Mouse (Mus musculus): ENCODE data around the gene Map7d1. TPM values are rescaled to one million over a fixed set of nuclear protein-coding genes. Genes with fewer than 3 reads are reported as not detected.

Map7d1 gene
- polyA plus RNA-seq, 1 experiment from 2014 or later = 83.5 TPM

DNA sequence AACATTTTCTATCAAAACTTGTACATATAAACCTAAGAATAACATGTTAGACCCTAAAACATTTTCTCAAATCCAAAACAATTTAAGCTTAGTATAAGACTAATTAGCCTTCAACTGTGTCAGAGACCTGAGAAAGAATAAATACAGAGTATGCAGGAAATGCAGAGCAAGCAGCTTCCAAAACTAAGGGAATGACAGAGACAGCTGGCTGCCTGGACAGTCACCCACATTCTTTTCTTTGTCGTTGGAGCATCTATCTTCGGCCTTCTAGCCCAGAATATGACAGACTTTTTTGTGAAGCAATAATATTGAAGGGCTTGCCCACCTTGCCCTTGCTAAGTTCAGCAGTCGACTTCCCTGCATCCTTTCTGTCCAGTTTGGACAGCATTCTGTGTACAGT lies 13.1 kb upstream of the Map7d1 start:
- Histone ChIP-seq H3K9ac (replicated peaks) (no peak overlapping the region), H3K27me3 (no peaks in the 10 kb centered on the region), H3K4me1 (replicated peaks) (no peaks in the 10 kb centered on the region), H3K4me3 (replicated peaks) (no peak overlapping the region), H3K4me2 (no peak overlapping the region), H3K27ac (no peak overlapping the region), H3K36me3 (peaks cover 30% of the 10 kb centered on the region), H3K9me3 (no peaks in the 10 kb centered on the region)
- no peak for ATAC-seq (ENCODE audit: insufficient number of reproducible peaks, insufficient read depth, low FRiP score, low TSS enrichment, low read depth)
- 84% methylated on average over 3 of the region's 3 CpGs for WGBS

DNA sequence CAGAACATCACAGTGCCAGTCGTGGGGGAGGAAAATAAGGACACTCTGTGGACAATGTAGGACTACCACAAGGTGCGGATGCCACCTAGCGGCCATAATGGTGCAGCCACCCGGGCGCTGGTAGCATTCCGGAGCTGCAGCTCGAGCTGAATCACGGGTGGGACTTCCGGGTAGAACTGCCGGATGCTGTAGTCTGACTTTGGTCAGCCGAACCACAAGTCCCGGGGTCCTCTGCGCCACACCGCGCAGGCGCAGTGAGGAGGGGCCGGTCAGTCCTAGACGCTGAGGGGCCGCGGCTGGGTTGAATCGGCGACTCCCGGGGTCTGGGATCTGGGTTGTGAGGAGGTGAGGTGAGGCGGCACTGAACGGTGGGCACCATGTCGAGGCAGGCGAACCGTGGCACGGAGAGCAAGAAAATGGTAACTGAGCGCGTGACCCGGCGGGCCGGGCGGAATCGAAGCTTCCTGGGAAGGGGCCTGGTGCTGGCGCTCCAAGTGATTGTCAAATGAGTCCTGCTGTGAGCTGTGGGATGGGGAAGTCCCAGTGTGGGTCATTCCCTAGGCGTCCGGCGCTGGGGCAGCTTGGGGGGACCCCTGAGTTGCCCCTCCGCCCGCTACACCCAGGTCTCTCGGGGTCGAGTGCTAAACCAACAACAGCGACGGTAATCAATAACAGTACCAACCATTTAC lies 6.1 kb upstream of the Map7d1 start, which contains the start of gene Trappc3:
TSS of gene Trappc3 (plus strand) at position 207 of the 689 bp plus-strand sequence.
- Histone ChIP-seq H3K27me3 (no peaks in the 10 kb centered on the region), H3K27ac (peak within 1 kb of the TSS; percentile 94), H3K4me3 (replicated peaks) (peak within 1 kb of the TSS; percentile 74), H3K9me3 (no peaks in the 10 kb centered on the region), H3K9ac (replicated peaks) (peak within 1 kb of the TSS; percentile 77), H3K4me1 (replicated peaks) (peaks cover 54% of the 10 kb centered on the region), H3K36me3 (peaks cover 5% of the 10 kb centered on the region; the same call in 1 of the 2 replicates), H3K4me2 (peak within 1 kb of the TSS; percentile 85)
- under 1% methylated on average over 46 of the region's 46 CpGs for WGBS
- ATAC-seq (ENCODE audit: insufficient number of reproducible peaks, insufficient read depth, low FRiP score, low TSS enrichment, low read depth) = peak; percentile 93

- peaks cover 5% of the 10 kb centered on the region; the same call in 1 of the 2 replicates for H3K36me3 ChIP-seq
- no peak for ATAC-seq (ENCODE audit: insufficient number of reproducible peaks, insufficient read depth, low FRiP score, low TSS enrichment, low read depth)
- H3K27ac ChIP-seq = peak overlapping the region; percentile 94
- H3K9ac ChIP-seq (replicated peaks) = no peak overlapping the region
- WGBS = 51% methylated on average over 7 of the region's 7 CpGs
- H3K4me2 ChIP-seq = 0 out of 2 replicates have a peak overlapping the region, but pooled peaks have one; percentile 52
- H3K4me1 ChIP-seq (replicated peaks) = peaks cover 58% of the 10 kb centered on the region
- H3K4me3 ChIP-seq (replicated peaks) = peak overlapping the region; percentile 74; the same call in 1 of the 2 replicates
- no peaks in the 10 kb centered on the region for H3K27me3 ChIP-seq
- no peaks in the 10 kb centered on the region for H3K9me3 ChIP-seq
Observed at GRCm38 (mm10) chr4:126261675-126262074, 5.5 kb upstream of the Map7d1 start.

DNA sequence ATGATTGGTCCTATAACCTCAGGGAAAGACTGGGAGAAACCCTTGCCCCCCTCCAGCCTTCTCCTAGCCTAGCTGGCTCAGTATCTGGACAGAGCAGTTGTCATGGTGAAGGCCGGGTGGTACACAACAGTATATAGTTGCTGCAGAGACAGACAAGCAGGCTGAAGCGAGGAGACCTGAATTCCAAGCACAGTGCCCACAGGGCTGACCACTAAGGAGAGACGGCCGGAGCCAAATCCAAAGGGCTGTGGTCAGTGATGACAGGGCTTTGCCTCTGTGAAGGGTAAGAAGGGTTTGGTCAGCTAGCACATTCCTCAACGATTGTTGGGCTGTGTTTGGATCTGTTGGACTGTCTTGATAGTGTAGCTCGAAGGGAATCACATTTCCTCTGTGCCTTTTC lies 5.1 kb upstream of the Map7d1 start:
- Histone ChIP-seq H3K4me1 (replicated peaks) (peaks cover 58% of the 10 kb centered on the region), H3K27me3 (no peaks in the 10 kb centered on the region), H3K36me3 (peaks cover 5% of the 10 kb centered on the region; the same call in 1 of the 2 replicates), H3K4me2 (peak overlapping the region; percentile 52), H3K9me3 (no peaks in the 10 kb centered on the region), H3K27ac (peak overlapping the region; percentile 94), H3K4me3 (replicated peaks) (0 out of 2 replicates have a peak overlapping the region, but pooled peaks have one; percentile 7), H3K9ac (replicated peaks) (peak overlapping the region; percentile 31; the same call in 1 of the 2 replicates)
- no peak for ATAC-seq (ENCODE audit: insufficient number of reproducible peaks, insufficient read depth, low FRiP score, low TSS enrichment, low read depth)
- 79% methylated on average over 6 of the region's 6 CpGs for WGBS

GRCm38 (mm10) chr4:126260520-126261201 lies 4.5 kb upstream of the Map7d1 start:
- peak overlapping the region; percentile 31; the same call in 1 of the 2 replicates for H3K9ac ChIP-seq (replicated peaks)

DNA sequence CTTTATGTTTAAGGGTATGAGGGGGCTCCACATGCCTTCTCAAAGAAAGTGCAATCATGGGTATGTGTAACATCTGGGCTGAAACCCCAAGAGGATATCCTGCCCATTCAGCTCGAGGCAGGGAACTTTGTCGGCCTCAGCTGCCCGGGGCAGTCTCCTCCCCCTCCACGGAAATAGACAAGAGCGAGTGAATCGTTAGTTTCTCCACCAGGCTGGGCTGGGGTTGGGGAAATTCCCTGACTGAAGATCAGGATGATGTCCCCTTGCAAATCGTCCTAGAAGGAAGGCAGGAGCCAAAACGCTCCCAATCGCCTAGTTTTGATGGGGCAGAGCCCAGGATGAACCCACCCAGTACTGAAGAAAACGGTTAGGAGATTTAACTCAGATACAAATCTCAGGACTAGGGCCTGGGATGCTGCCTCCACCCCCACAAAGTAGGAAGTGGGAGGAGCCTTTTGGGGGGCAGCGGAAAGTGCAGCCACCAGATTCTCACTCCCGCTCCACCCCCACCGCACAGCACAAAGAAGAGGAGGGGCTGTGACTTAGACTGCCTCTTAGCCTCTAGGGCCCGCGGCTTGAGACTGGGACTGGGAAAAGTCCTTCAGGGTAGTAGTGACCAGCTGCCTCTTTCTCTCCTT lies 3.5 kb upstream of the Map7d1 start:
- Histone ChIP-seq H3K9ac (replicated peaks) (peak overlapping the region; percentile 44), H3K9me3 (no peaks in the 10 kb centered on the region), H3K36me3 (no peaks in the 10 kb centered on the region; the same call in 1 of the 2 replicates), H3K4me1 (replicated peaks) (peaks cover 61% of the 10 kb centered on the region), H3K27ac (peak overlapping the region; percentile 94), H3K4me2 (peak overlapping the region; percentile 52), H3K4me3 (replicated peaks) (peak overlapping the region; percentile 18; the same call in 1 of the 2 replicates), H3K27me3 (no peaks in the 10 kb centered on the region)
- no peak for ATAC-seq (ENCODE audit: insufficient number of reproducible peaks, insufficient read depth, low FRiP score, low TSS enrichment, low read depth)
- under 1% methylated on average over 15 of the region's 15 CpGs for WGBS

More at GRCm38 (mm10) chr4:126260520-126261201, 4.5 kb upstream of the Map7d1 start:
- WGBS = 4% methylated on average over 10 of the region's 10 CpGs
- Histone ChIP-seq H3K4me2 (peak overlapping the region; percentile 52), H3K4me3 (replicated peaks) (0 out of 2 replicates have a peak overlapping the region, but pooled peaks have one; percentile 7), H3K4me1 (replicated peaks) (peaks cover 58% of the 10 kb centered on the region), H3K36me3 (peaks cover 5% of the 10 kb centered on the region; the same call in 1 of the 2 replicates), H3K27me3 (no peaks in the 10 kb centered on the region), H3K27ac (peak overlapping the region; percentile 94), H3K9me3 (no peaks in the 10 kb centered on the region)
- ATAC-seq (ENCODE audit: insufficient number of reproducible peaks, insufficient read depth, low FRiP score, low TSS enrichment, low read depth) = no peak

DNA sequence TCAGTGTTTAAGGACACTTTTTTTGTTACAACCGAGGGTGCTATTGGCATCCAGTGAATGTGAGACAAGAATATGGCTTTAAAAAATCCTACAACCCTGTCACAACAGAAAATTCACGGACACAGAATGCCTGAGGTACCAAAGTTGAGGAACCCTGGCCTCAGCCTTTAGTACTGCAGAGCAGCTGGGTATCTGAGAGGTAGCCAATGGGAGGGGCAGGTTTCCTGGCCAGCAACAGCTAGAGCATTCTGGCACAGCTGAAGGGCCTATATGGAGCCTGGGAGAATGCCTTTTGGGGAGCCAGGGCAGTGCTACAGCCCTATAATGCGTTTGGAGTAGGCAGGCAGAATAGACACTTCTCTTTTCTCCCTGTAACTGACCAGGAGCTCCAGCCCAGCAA lies 2.9 kb upstream of the Map7d1 start:
- Histone ChIP-seq H3K4me3 (replicated peaks) (peak overlapping the region; percentile 18; the same call in 1 of the 2 replicates), H3K36me3 (no peaks in the 10 kb centered on the region; the same call in 1 of the 2 replicates), H3K4me2 (peak overlapping the region; percentile 52), H3K27ac (peak overlapping the region; percentile 94), H3K27me3 (no peaks in the 10 kb centered on the region), H3K9me3 (no peaks in the 10 kb centered on the region), H3K4me1 (replicated peaks) (peaks cover 67% of the 10 kb centered on the region), H3K9ac (replicated peaks) (no peak overlapping the region; the same call in 1 of the 2 replicates)
- ATAC-seq (ENCODE audit: insufficient number of reproducible peaks, insufficient read depth, low FRiP score, low TSS enrichment, low read depth) = no peak
- WGBS = 26% methylated on average over 3 of the region's 3 CpGs

DNA sequence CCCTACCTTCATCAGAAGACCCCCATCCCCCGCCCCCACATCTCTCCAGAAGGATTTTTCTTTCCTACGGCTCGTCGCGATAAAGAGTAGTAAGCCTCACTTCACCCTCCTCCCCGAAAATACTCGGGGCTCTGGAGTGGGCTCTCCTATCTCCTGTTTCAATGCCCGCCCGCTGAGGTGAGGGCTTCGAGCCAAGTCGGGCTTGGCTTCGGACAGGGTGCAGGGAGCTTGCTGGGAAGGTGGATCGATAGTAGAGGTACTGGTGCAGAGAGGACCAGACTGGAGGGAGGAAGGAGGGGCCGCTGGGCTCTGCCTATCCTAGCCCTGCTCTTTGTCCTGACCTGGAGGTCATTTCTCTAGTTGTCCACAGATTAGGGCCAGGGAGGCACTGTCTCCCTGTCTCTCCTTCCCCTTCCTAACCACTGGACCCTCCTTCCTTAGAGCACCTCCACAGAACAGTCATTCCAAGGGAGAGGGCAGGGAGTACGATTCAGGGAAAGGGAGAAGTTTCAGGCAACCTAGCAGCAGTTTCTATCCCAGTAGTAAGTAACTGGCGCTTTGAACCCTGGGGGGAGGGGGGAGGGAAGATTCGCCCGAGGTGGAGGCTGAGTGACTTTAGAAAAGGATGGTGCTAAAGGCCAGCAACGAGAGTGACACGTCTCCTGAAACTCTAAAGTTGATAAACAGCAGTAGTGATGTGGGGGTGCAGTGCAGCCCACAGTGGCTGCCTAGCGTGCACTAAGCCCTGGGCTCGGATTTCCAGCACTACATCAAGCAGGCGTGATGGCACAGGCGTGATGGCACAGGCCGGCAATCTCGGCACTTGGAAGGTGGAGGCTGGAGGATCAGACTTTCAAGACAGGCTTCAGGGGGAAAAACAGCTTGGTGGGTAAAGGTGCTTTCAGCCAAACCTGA lies 1.1 kb upstream of the Map7d1 start:
- peak overlapping the region; percentile 100 for H3K4me3 ChIP-seq (replicated peaks)

DNA sequence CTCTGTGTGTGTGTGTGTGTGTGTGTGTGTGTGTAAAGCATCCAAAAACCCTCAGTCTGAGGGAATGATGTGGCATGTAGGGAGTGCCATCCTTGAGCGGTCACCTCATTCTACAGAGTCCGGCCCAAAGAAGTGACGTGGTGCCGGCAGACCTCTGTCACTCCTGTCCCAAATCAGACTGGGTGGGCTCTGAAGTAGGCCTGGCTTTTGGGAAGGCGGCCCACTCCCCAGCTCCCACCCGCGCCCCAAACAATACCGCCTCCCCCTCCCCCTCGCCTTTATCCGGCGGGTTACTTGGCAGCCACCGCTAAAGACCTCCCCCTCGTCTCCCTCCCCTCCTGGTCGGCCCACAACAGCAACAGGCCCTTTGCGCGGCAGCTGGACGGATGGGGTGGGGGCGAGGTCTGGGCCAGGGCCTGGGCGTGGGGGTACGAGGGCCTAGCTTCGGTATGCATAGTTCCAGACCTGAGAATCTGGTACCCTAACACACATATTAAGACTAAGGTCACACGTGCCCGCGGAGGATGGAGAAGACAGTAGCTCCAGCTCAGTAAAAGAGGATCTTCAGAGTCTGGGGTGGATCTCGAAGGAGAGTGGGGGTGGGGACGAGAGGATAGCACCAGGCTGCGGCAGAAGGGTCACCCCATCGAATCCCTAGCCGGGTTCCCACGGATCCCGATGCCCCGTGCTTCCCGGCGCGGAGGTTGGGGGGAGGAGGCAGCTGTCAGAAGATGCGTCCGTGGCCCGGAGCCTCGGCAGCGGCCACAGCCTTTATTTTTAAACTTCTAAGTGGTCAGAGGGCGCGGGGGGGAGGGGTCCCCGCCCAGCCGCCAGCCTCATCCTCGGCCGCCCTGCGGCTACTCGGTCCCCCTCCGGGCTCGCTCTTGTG lies 786 bp downstream of the Map7d1 start:
- WGBS = under 1% methylated on average over 50 of the region's 50 CpGs

More for the DNA sequence above, 1.1 kb upstream of the Map7d1 start:
- Histone ChIP-seq H3K9ac (replicated peaks) (peak overlapping the region; percentile 98), H3K27ac (peak overlapping the region; percentile 95), H3K36me3 (peaks cover 5% of the 10 kb centered on the region; the same call in 1 of the 2 replicates), H3K4me1 (replicated peaks) (peaks cover 74% of the 10 kb centered on the region), H3K9me3 (no peaks in the 10 kb centered on the region), H3K27me3 (no peaks in the 10 kb centered on the region), H3K4me2 (peak overlapping the region; percentile 96)
- 3% methylated on average over 26 of the region's 26 CpGs for WGBS
- no peak for ATAC-seq (ENCODE audit: insufficient number of reproducible peaks, insufficient read depth, low FRiP score, low TSS enrichment, low read depth)

More for the DNA sequence above, 786 bp downstream of the Map7d1 start:
- peak overlapping the region; percentile 98 for H3K9ac ChIP-seq (replicated peaks)
- peak overlapping the region; percentile 95 for H3K27ac ChIP-seq
- H3K4me1 ChIP-seq (replicated peaks) = peaks cover 76% of the 10 kb centered on the region
- no peaks in the 10 kb centered on the region for H3K9me3 ChIP-seq
- no peak for ATAC-seq (ENCODE audit: insufficient number of reproducible peaks, insufficient read depth, low FRiP score, low TSS enrichment, low read depth)
- H3K36me3 ChIP-seq = peaks cover 22% of the 10 kb centered on the region; the same call in 1 of the 2 replicates
- H3K4me3 ChIP-seq (replicated peaks) = peak overlapping the region; percentile 100
- peak overlapping the region; percentile 96 for H3K4me2 ChIP-seq
- no peaks in the 10 kb centered on the region for H3K27me3 ChIP-seq
